Mouse (Mus musculus) G1E-ER4 (cell line): ENCODE measurements around the gene Plac8. TPM values are rescaled to one million over a fixed set of nuclear protein-coding genes. Genes with fewer than 3 reads are reported as not detected.

Experiments
- GATA1 ChIP-seq: IDR thresholded peaks from one replicate; pipeline ENCODE4 v1.8.0; 2012; ENCODE audit warnings: low read length, inconsistent platforms
- polyA plus RNA-seq: library from polyadenylated mRNA; stranded (reverse); fragments of >175 nt; gene quantifications from 2 replicates; pipeline ENCODE4 v1.2.3, GENCODE M21; 2012

Plac8 gene
- polyA plus RNA-seq, 1 experiment, result not detected

DNA sequence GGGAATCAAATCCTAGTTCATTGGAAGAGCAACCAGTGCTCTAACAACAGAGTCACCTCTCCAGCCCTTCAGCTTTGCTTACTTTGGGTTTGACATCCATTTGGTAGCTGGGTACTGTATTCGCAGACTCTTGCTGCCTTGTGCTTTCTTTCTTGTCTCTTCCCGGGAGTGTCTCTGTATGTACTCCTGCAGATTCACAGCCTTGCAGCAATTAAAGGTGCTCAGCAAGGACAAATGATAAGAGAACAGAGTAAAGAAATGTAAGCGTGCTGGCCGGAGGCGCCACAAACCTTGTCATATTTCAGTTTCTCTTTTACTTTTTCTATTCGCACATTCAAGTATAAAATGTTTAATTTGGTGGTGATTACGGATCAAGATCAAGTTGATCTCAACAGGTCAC, 15.1 kb upstream of the Plac8 start:
- TF ChIP-seq GATA1, result no peak

DNA sequence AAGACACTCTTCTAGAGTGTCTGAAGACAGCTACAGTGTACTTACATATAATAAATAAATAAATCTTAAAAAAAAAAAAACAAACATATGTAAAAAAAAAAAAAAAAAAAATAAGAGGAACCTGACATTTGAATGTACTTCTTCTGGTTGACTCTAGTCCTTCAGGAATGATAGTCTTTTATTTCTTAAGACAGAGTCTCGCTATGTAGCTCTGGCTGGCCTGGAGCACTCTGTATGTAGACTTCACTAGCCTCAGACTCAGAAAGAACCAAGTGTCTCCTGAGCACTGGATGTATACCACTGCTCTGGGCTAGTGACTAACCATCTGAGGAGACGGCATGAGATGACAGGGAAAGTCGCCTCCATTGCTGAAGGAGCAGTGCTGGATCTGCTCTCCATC, 13.6 kb upstream of the Plac8 start:
- no peak for TF ChIP-seq GATA1

DNA sequence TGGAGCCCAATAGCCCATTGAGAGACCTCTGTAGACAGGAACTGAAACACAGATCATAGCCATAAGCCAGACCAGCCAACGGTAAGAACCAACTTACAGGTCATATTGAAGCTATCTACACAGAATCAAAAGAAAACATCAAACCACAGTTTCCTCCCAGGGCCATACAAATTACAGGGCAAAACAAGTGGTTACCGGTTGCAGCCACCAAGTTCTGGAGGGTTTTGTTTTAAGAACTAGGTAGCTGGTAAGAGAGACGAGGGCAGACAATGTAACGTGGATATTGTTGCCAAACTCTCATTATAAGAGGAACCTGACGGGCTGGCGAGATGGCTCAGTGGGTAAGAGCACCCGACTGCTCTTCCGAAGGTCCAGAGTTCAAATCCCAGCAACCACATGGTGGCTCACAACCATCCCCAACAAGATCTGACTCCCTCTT, 13.2 kb upstream of the Plac8 start:
- TF ChIP-seq GATA1, result no peak

DNA sequence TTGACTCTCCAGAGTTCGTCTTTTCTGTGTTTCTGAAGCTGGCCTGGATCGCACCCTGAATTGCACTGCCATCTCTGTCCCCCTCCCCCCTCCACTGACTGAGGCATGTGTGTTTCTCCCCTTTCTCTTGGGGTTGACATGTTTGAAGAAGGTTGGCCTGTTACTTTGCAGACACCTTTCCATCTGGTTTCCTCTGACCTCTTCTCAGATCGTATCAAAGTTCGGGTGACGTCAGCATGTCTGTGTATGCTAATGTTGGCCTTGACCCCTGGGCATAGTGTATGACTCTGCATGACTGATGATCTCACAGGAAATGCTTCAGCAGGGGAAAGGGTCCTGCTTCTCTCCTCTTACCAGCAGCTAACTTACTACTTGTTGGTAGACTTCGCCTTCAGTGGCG, 11.0 kb upstream of the Plac8 start:
- TF ChIP-seq GATA1, result no peak

DNA sequence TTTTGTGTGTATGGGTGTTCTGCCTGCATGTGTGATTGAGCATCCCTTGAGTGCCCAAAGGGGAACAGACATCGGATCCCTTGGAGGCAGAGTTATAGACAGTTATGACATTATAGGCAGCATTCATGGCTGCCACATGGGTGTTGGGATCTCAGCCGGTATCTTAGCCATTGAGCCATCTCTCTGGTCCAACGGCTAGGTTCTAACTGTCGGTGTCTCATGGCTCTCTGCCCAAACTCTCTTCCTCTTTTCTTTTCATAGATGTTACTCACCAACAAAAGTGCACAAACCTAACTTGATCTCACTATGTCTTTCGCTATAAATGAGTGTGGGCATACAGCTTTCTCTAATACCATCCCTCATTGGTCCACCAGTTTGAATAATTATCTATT, 10.4 kb upstream of the Plac8 start:
- no peak for TF ChIP-seq GATA1

DNA sequence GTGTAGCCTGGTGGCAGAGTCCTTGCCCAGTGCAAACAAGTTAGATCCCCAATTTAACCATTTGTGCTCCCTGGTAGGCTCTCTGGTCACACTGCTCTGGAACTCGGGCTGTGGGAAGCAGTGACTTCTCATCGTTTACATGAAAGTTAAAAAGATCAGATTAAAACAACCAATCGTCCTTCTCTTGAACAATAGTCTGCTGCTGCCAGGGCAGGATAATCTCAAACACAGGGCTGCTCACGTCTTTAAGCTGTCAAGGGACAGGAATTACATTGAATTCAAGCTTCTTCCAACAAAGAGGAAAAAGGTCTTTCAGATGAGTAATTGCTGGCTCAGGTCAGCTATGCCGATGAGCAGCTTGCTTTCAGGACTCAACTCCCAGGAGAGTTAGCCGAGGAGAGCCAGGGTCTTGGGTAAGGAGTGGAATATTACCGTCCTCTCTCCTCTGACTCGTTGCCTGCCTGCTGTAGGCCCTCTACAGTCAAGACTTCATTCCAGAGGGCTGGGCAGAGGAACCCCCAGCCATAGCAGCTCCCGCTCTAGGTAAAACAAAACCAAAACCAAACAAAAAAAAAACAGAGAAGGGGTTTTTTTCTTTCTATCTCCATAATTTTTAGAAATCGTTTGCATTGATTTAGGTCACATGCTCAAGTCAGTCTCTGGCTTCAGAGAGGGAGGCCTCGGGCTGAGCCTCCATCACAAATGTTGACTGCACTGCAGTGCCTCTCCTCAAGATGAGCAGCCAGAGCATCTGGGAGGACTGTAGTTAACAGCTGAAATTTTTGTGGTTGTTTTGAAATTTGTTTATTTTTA, 9.8 kb upstream of the Plac8 start:
- TF ChIP-seq GATA1, result no peak

DNA sequence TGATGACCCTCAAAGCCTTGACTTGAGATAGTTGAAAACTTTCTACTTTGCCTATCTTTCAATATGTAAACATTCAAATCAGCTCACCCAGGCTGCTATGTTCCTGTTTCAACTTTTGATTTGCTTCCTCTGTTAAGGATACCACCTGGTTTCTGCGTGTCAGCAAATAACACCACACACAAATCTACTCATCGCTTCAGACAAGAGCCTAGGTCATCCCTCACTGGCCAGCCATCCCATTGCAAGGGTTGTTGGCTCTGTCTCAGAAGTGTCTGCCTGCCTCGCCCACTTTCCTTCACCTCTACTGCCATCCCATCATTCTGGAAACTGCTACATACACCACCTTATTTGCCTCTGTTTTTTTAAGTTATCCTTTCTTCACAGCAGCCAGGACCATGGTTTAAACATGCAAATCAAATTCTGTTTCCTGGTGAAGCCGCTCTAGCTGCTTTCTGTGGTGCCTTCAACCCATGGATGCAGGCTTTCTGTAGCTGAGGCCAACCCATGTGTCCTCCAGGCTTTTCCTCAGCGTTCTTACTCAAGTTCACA, 6.9 kb upstream of the Plac8 start:
- TF ChIP-seq GATA1, result no peak

DNA sequence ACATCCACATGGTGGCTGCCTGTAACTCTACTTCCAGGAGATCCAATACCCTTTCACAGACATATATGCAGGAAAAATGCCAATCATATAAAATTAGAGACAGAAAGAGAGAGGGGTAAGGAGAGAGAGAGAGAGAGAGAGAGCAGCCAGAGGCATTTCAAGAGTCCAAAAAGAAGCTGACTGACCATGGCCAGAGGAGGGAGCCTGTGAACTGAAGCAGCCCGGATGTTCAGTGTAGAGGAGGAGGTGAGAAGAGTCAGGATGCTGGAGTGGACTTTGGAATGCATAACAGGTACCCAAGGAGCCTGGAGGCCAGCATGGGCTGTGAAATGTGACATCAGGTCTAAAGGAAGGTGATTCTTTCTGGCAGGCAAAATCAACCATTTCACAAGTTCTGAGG, 2.7 kb upstream of the Plac8 start:
- TF ChIP-seq GATA1, result no peak

DNA sequence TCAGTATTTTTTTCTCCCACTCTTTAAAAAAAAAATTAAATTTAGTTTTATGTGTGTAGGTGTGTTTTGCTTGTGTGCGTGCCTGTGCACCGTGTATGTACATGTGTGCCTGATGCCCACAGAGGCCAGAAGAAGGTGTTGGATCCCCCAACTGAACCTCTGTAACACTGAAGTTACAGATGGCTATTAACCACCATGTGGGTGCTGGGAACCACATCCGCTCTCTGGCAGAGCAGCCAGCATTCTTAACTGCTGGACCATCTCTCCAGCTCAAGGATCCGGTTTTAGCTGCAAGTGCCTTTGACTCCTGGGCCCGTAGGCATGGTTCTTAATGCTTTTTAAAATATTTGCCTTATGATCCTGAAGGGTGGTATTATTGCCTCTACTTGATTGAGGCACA, 1.2 kb upstream of the Plac8 start:
- TF ChIP-seq GATA1, result no peak

DNA sequence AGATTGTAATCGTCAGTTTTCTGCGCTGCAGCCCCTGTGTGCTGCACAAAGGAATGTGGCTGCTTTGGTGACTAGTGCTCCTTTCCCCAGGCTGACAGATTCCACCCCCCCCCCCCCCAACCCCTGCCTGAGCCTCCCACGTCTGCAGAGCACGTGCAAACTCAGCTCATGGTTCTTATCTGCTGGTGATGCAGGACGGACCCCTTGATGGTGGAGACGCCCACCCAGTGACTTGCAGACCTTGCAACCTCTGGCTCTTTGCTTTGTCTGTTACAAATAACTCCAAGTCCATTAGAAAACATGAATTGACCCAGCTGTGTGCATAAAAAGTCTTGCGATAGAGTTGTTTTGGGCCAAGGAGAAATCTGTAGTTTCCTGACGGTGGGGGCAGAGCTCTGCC, 1.3 kb downstream of the Plac8 start:
- TF ChIP-seq GATA1, result no peak

DNA sequence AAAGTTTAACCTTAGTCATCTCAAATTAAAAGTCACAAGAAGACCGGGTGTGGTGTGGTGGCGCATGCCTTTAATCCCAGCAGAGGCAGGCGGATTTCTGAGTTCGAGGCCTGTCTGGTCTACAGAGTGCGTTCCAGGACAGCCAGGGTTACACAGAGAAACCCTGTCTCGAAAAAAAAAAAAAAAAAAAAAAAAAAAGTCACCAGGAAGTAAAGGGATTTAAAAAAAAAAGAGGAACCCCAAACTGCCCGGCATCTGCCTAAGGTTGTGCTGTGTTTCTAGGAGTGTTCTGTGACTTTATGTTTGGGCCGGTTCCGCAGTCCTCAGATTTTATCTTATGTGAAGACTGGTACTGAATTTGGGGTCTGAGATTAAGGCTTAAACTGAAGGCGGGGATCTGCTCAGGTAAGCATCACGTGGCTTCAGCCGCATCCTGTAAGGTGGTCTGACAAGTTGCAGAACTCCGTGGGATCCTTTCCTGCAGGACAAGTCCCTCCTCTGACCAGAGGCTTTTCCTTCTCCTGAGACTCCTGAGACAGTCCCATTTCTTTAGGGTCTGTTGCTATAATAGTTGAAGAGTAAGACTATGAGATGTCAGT, 1.9 kb downstream of the Plac8 start:
- no peak for TF ChIP-seq GATA1

DNA sequence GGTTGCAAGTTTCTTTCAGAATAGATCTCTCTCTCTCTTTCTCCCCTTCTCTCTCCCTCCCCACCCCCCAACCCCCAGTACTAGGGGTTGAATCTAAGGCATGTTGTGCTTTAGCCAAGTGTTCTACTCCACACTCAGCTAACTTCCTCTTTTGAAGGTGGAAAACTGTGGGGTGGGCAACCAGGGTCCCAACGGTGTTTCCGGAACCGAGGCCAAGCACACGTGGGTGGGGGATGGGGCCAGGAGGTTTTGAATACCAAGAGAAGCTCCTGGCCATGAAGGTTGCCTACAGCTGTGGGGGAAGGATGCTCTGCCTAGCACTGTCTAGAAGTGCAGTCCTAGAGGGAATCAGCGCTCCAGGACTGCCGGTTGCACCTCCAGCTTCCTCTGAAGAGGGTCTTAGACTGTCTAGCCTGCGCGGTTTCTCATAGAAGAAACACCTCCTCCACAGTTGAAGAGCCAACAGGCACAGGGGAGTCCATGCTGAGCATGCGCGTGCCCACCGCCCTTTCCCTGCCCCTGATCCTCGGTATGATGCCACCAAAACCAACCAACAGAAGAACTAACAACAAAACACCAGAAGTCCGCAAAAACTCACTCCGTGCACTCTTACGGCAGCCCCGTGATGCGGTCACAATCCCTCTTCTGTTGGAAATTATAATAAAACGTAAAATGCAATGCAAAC, 2.7 kb downstream of the Plac8 start:
- TF ChIP-seq GATA1, result no peak

DNA sequence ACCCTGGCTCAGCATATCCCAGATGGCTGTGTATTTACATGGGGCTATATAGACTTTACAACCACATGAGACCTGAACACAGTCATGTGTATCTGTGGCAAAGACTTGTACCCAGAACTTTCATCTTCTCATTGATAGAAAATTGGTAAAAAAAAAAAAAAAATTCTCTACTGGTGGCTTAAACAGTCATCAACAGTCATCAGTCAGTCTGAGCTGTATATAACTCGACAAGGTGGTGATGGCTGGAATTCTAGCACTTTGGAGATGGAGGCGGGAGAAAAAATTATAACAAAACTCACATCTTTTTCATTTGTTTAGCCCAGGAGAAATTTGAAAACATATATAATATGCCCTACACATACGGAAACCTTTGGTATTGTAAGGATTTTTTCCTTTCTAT, 3.2 kb downstream of the Plac8 start:
- no peak for TF ChIP-seq GATA1

DNA sequence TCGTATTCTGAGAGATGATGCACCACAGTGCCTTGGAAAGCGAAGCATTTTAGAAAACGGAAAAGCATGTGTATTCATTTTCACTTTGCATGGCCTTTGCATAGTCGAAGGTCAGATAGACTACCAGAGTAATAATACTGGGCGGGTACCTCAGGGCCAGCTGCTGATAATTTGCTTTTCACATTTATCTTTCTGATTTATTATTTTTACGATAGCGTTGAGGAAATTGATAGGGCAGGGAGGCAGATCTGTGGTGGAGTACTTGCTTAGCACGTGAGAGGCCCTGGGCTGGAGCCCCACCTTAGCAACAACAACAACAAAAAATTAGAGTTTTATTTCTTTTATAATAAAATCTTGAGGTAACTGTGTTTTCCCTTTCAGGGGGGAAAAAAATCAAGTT, 3.9 kb downstream of the Plac8 start:
- peak; percentile 36 for TF ChIP-seq GATA1

DNA sequence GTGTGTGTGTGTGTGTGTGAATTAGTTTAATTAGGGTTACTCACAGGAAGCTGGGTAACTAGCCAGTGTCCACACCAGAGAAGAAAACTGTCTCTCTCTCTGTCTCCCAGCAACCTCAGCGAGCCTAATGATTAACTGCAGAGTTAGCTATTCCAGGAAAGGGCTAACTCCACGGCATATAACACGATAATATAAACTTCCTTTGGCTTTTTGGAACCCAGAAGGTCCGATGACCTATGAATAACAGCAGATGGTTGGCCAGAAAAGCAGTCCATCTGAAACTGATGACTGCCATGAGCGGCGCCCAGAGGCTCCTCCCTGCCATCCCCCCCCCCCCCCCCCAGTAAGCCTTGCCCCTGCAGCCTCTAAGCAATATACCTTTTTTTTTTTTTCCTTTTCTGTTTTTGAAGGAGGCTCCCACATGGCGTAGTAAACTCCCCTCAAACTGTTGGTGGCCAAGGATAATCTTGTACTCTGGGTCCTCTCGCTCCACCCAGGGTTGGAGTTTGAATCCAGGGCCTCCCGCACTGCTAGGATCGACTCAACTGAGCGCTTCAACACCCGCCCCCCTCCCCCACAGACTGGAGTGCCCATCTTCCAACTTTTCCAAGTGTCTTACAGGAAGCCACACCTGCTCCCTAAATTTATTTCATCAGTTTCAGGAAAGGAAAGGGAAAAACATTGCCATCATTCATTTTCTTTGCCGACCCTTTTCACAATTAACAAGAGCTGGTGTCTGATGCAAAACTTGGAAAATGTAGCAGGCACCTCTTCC, 4.6 kb downstream of the Plac8 start:
- TF ChIP-seq GATA1, result no peak

DNA sequence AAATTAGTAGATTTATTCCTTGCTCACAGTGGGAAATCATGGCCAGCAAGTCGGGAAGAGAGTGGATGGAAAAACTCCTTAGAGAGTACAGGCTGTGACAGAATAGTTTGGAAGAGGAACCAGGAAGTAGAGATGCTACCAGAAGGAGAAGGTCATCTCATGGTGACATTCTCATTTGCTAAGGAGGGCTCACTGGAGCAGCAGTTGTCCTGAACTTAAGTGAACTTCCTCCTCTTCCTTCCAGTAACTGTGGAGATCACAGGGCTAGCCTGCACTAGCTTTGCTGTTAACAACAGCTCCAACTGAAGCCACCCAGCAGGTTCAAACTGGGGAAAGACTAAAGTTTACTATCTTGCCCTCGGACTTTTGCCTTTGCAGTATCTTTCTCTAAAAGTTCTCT, 5.2 kb downstream of the Plac8 start:
- TF ChIP-seq GATA1, result no peak
